Mouse (Mus musculus): ENCODE measurements at regions not wholly inside any gene's neighbourhood (a gene's known extent, or its start where the extent isn't known, plus 50 kb on each side); places are given as distances from the start of the nearest gene placed in this dataset.

DNA sequence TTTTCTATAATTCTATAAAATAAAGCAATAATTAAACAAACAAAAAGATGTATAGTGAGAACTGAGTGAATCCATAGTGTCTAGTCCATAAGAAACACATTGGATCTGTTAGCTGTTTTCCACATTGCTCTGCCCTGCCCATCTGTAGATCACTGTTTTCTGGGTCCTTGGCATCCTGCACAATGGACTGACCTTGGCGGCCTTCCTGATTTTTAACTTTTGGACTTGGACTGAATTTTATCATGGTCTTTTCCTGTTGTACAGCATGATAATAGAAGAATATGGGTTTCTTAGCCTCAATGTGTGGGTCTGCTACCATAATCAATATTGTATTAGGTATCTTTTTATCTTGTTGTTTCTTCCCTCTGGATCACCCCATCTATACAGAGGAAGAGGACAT, 456.0 kb downstream of the 1810013L24Rik start:
- WGBS = 71% methylated on average over 1 of the region's 1 CpGs
- no peak overlapping the region for H3K4me2 ChIP-seq
- no peaks in the 10 kb centered on the region for H3K36me3 ChIP-seq
- no peak overlapping the region for H3K27ac ChIP-seq (replicated peaks)
- no peak for ATAC-seq (ENCODE audit: extremely low read depth, insufficient number of reproducible peaks, low FRiP score, low TSS enrichment)
- no peak overlapping the region for H3K4me3 ChIP-seq
- no peaks in the 10 kb centered on the region for H3K9me3 ChIP-seq
- H3K4me1 ChIP-seq = 0 out of 2 replicates have a peak, but pooled peaks cover 2% of the 10 kb centered on the region
- no peaks in the 10 kb centered on the region for H3K27me3 ChIP-seq (replicated peaks)
- H3K9ac ChIP-seq = no peak overlapping the region

DNA sequence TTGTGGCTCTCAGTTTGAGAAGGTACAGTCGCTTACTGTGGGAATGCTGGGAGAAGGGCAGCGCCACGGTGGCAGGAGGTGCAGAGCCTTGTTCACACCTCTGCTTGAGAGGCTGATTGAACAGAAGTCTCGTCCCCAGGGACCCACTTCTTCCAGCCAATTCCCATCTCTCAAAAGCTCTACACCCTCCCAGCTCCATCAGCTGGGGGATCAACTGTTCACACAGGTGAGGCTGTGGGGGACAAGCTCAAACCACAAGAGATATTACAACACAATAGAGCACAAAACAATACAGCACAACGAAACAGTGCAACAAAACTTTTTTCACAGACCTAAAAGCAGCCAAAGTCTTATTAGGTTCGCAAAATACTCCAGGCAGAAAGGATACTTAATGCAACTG, 457.7 kb downstream of the 1810013L24Rik start:
- Histone ChIP-seq H3K27me3 (replicated peaks) (no peaks in the 10 kb centered on the region), H3K4me1 (no peaks in the 10 kb centered on the region), H3K4me3 (no peak overlapping the region), H3K27ac (replicated peaks) (no peak overlapping the region), H3K9ac (no peak overlapping the region), H3K36me3 (no peaks in the 10 kb centered on the region), H3K4me2 (no peak overlapping the region), H3K9me3 (no peaks in the 10 kb centered on the region)
- no peak for ATAC-seq (ENCODE audit: extremely low read depth, insufficient number of reproducible peaks, low FRiP score, low TSS enrichment)
- WGBS = 68% methylated on average over 6 of the region's 6 CpGs

DNA sequence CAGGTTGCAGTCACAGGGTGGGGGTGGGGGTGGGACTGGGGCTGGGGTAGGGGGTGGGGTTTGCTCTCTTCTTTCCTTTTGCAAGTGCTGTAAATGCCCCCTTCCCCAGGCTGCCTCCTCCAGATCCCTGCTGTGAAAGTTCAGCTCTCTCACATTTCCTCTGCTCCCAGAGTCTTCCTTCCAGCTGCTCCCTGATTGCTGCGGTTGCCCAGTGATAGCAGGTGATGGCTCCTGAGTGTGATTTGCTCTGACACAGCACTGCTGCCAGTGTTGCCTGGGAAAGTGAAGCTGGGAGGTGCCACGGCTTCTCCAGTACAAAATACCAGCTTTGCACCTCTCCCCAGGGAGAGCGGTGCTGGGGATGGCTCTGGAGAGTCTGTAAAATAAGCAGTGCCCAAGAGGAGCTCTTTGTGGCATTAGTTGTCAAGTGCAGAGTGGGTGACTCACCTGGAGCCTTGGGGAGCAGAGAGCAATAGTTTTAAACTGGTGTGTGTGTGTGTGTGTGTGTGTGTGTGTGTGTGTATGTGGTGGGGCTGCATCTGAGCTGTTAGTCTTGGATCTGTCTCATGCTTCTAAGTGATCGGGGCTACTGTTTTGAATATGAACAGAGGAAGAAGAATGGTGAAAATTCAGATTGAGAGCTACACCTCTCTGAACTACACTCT, 461.6 kb downstream of the 1810013L24Rik start:
- Histone ChIP-seq H3K4me2 (no peak overlapping the region), H3K36me3 (no peaks in the 10 kb centered on the region), H3K4me3 (no peak overlapping the region), H3K9me3 (no peaks in the 10 kb centered on the region), H3K4me1 (no peaks in the 10 kb centered on the region), H3K9ac (no peak overlapping the region), H3K27ac (replicated peaks) (no peak overlapping the region), H3K27me3 (replicated peaks) (no peaks in the 10 kb centered on the region)
- no peak for ATAC-seq (ENCODE audit: extremely low read depth, insufficient number of reproducible peaks, low FRiP score, low TSS enrichment)
- WGBS = 44% methylated on average over 4 of the region's 4 CpGs

DNA sequence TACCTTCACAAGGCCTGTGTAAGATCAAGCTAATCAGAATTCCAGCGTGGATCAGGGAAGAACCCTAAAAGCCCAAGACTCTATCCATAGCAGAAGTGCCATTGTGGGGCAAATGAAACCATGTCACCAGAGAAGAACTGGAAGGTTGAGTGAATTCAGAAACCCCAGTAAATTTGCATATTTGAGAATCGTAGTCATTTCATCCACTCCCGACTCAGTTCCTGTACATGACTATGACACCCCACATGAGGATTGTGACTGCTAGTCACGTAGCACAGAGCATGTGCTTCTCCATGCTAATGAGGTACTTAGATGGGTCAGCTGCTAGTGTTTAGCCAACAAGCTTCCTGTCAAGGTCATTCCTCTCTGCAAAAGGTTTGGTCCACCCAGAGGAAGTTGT, 473.2 kb downstream of the 1810013L24Rik start:
- H3K4me3 ChIP-seq = no peak overlapping the region
- H3K27ac ChIP-seq (replicated peaks) = no peak overlapping the region
- H3K4me1 ChIP-seq = no peaks in the 10 kb centered on the region
- 74% methylated on average over 4 of the region's 4 CpGs for WGBS
- no peak for ATAC-seq (ENCODE audit: extremely low read depth, insufficient number of reproducible peaks, low FRiP score, low TSS enrichment)
- H3K36me3 ChIP-seq = no peaks in the 10 kb centered on the region
- no peak overlapping the region for H3K4me2 ChIP-seq
- H3K9me3 ChIP-seq = no peaks in the 10 kb centered on the region
- no peak overlapping the region for H3K9ac ChIP-seq
- no peaks in the 10 kb centered on the region for H3K27me3 ChIP-seq (replicated peaks)

DNA sequence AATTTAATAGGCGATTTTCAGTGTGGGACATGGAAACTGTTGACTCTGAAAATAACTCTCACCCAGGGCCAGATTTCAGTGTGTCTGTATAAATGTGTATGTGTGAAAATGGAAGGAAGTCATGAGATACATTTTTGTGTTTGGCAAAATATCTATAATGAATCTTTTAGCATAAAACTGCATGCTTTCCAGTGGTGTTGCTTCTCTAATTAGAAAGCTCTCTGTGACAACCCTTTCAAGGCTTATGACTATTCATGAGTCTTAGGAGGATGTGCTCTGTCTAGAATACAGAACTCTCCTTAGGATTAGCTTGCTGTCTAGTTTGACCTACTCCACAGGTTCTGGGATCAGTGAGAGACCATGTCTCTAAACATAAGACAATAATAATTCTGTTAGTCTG, 474.2 kb downstream of the 1810013L24Rik start:
- Histone ChIP-seq H3K27me3 (replicated peaks) (no peaks in the 10 kb centered on the region), H3K36me3 (no peaks in the 10 kb centered on the region), H3K9me3 (no peaks in the 10 kb centered on the region), H3K4me1 (no peaks in the 10 kb centered on the region), H3K27ac (replicated peaks) (no peak overlapping the region), H3K4me2 (no peak overlapping the region), H3K4me3 (no peak overlapping the region), H3K9ac (no peak overlapping the region)
- ATAC-seq (ENCODE audit: extremely low read depth, insufficient number of reproducible peaks, low FRiP score, low TSS enrichment) = no peak
- WGBS = 84% methylated on average over 1 of the region's 1 CpGs

DNA sequence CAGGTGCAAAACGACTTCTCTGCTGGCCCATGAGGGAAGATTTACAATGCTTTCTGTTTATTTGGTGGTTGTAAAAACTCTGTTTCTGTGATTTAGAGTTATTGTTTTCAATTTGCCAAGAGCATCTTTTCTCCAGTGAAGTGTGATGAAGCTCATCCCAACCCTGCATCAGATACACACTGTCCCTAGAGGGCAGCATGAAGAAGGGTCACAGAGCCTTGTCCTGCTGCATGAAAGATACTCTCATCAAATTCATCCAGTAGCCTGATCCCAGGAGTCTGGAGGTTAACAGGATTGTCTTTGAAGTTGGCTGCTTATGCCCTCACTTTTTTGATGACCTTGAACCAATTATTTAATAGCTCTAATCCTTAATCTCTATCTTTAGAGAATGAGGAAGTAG, 480.8 kb downstream of the 1810013L24Rik start:
- Histone ChIP-seq H3K27me3 (replicated peaks) (no peaks in the 10 kb centered on the region), H3K9ac (no peak overlapping the region), H3K27ac (replicated peaks) (no peak overlapping the region), H3K9me3 (no peaks in the 10 kb centered on the region), H3K4me3 (no peak overlapping the region), H3K4me1 (no peaks in the 10 kb centered on the region), H3K4me2 (no peak overlapping the region), H3K36me3 (no peaks in the 10 kb centered on the region)
- ATAC-seq (ENCODE audit: extremely low read depth, insufficient number of reproducible peaks, low FRiP score, low TSS enrichment) = no peak
- 32% methylated on average over 1 of the region's 1 CpGs for WGBS

DNA sequence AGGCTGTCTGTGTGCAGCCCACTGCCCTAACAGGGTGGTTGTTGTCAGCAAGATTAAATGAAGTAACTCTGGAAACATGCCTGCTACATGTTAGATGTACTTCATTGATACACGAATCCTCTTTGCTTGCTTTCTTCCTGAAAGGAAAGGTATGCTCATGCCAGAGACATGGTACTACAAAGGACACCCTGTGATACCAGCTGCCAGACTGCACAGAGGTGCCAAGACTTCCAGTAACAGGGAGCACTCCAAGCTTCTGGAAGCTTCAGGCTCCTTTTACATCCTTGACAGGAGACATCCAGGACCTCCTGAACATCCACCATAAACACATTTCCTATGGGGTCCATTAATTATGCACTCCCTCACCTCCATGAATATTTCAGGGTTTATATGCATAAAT, 505.7 kb downstream of the 1810013L24Rik start:
- Histone ChIP-seq H3K4me1 (0 out of 2 replicates have a peak, but pooled peaks cover 2% of the 10 kb centered on the region), H3K4me3 (no peak overlapping the region), H3K9ac (no peak overlapping the region), H3K27ac (replicated peaks) (no peak overlapping the region), H3K27me3 (replicated peaks) (no peaks in the 10 kb centered on the region), H3K9me3 (no peaks in the 10 kb centered on the region), H3K36me3 (no peaks in the 10 kb centered on the region), H3K4me2 (no peak overlapping the region)
- no peak for ATAC-seq (ENCODE audit: extremely low read depth, insufficient number of reproducible peaks, low FRiP score, low TSS enrichment)
- WGBS = 83% methylated on average over 1 of the region's 1 CpGs

DNA sequence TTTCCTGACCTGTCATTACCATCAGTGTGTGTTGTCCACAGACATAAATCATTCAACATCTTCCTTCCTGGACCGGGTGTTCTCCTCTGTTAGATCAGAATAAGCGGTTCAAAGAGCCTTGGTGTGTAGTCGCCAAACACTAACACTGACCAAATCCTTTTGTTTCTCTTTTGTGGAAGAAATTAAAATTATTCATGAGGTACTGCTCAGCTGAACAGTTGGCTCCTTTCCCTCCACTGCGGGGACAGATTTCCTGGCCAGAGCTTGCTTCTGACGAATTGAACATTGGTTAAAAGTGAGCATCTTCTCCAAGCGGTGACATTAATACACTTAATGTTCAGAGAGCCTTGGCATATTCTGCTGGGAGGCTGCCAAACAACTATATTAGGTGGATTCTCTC, 506.2 kb downstream of the 1810013L24Rik start:
- Histone ChIP-seq H3K9ac (no peak overlapping the region), H3K9me3 (no peaks in the 10 kb centered on the region), H3K4me1 (peaks cover 5% of the 10 kb centered on the region; the same call in 1 of the 2 replicates), H3K4me3 (no peak overlapping the region), H3K27ac (replicated peaks) (no peak overlapping the region), H3K27me3 (replicated peaks) (no peaks in the 10 kb centered on the region), H3K36me3 (no peaks in the 10 kb centered on the region), H3K4me2 (no peak overlapping the region)
- ATAC-seq (ENCODE audit: extremely low read depth, insufficient number of reproducible peaks, low FRiP score, low TSS enrichment) = no peak
- 84% methylated on average over 6 of the region's 6 CpGs for WGBS

DNA sequence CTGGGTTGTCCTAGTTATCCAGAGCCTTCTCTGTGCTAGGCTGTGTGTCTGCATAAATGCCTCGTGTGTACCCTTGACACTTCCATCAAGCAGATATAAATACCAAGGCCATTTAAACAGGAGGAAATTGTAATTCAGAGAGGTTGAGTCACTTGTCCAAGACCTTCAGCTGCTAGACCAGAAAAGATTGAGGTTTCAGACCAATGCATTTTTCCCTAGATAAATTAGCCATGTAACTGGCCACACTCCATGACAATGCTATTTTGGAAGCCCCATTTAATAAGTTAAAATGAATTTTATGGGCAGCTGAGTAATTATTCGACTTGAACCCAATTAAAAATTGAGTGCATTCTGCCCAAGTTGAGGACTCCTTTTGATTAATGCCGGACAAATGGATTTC, 509.6 kb downstream of the 1810013L24Rik start:
- Histone ChIP-seq H3K4me1 (peaks cover 6% of the 10 kb centered on the region; the same call in 1 of the 2 replicates), H3K9me3 (no peaks in the 10 kb centered on the region), H3K27ac (replicated peaks) (no peak overlapping the region), H3K27me3 (replicated peaks) (no peaks in the 10 kb centered on the region), H3K4me2 (no peak overlapping the region), H3K36me3 (no peaks in the 10 kb centered on the region), H3K9ac (no peak overlapping the region), H3K4me3 (no peak overlapping the region)
- WGBS = 67% methylated on average over 3 of the region's 3 CpGs
- no peak for ATAC-seq (ENCODE audit: extremely low read depth, insufficient number of reproducible peaks, low FRiP score, low TSS enrichment)

DNA sequence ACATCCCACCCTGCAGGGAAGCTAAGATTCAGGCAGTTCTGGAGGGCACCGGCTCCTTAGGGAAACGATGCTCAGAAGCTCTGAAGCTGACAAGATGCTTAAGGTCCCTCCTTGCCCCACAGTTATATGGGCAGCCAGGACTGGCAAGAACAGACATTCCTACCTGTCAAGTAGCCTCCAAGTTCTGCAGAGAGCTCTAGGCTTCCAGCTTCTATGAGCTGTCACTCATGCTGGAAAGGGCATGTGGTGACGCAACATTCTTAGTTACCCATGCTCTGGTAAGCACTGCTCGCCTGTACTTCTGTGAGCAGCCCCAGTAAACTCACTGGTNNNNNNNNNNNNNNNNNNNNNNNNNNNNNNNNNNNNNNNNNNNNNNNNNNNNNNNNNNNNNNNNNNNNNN, 511.3 kb downstream of the 1810013L24Rik start:
- 72% methylated on average over 4 of the region's 4 CpGs for WGBS
- no peak overlapping the region for H3K4me3 ChIP-seq

DNA sequence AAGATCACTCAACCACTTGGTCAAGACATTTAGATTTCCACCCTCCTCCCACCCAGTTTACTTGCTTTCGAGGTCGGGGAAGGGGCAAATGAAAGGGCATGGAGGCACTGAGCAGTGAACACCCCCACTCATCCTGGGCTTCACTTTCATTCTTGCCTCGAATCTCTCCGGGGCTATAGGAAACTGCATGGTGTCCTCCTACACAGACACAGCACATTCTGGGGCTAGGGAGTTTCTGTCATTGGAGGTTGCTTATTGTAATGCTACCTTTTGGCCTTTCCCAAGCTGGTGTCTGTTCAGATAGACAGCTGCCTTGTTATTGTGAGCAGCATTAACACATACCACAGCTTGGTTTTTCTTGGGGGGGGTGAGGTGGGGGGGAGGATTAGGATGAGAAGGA, 523.9 kb downstream of the 1810013L24Rik start:
- Histone ChIP-seq H3K9ac (no peak overlapping the region), H3K9me3 (no peaks in the 10 kb centered on the region), H3K36me3 (no peaks in the 10 kb centered on the region), H3K4me1 (peaks cover 6% of the 10 kb centered on the region; the same call in 1 of the 2 replicates), H3K27ac (replicated peaks) (no peak overlapping the region), H3K4me3 (no peak overlapping the region), H3K4me2 (no peak overlapping the region), H3K27me3 (replicated peaks) (no peaks in the 10 kb centered on the region)
- ATAC-seq (ENCODE audit: extremely low read depth, insufficient number of reproducible peaks, low FRiP score, low TSS enrichment) = no peak
- 66% methylated on average over 4 of the region's 4 CpGs for WGBS

More for the DNA sequence above, 511.3 kb downstream of the 1810013L24Rik start:
- Histone ChIP-seq H3K9ac (no peak overlapping the region), H3K9me3 (no peaks in the 10 kb centered on the region), H3K4me2 (no peak overlapping the region), H3K36me3 (no peaks in the 10 kb centered on the region), H3K27me3 (replicated peaks) (no peaks in the 10 kb centered on the region), H3K4me1 (peaks cover 6% of the 10 kb centered on the region; the same call in 1 of the 2 replicates), H3K27ac (replicated peaks) (no peak overlapping the region)
- ATAC-seq (ENCODE audit: extremely low read depth, insufficient number of reproducible peaks, low FRiP score, low TSS enrichment) = no peak

DNA sequence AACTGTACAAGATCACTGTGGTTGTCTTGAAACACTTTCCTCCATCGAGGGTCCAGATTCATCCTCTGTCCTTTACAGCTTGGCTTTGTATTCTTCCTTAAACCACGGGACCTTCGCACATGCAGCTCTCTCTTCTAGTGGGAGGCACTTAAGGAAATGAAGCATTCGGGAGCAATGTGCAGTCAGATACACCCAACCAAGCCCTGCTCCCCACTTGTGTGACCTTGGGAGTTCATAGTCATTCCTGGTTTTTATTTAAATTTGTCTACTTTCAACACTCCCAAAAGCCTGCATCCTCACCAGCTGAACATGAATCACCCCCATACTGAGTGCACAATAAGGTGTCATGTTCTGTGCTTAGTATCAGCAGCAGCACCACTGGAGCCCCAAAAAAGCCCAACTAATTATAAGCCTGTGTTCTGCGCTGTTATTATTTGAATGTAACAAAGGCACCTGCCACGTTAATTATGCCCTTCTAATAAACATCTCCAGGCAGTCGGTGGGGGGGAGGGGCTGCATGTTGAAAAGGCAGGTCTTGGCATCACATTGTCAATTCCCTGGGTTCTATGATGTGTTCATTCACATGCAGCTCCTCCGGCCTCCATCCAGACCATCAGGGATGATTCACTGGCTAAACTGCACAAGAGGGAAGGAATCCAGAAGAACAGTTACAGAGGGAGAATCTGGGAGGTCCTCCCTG, 524.6 kb downstream of the 1810013L24Rik start:
- Histone ChIP-seq H3K27me3 (replicated peaks) (no peaks in the 10 kb centered on the region), H3K4me2 (no peak overlapping the region), H3K4me1 (peaks cover 6% of the 10 kb centered on the region; the same call in 1 of the 2 replicates), H3K9ac (no peak overlapping the region), H3K9me3 (no peaks in the 10 kb centered on the region), H3K4me3 (no peak overlapping the region), H3K36me3 (no peaks in the 10 kb centered on the region), H3K27ac (replicated peaks) (no peak overlapping the region)
- ATAC-seq (ENCODE audit: extremely low read depth, insufficient number of reproducible peaks, low FRiP score, low TSS enrichment) = no peak
- 71% methylated on average over 8 of the region's 8 CpGs for whole genome bisulfite sequencing

All from heart, embryonic 13.5 days (tissue).